11 mouse cellular contexts compared by ENCODE assay signal in the genomic region with DNA sequence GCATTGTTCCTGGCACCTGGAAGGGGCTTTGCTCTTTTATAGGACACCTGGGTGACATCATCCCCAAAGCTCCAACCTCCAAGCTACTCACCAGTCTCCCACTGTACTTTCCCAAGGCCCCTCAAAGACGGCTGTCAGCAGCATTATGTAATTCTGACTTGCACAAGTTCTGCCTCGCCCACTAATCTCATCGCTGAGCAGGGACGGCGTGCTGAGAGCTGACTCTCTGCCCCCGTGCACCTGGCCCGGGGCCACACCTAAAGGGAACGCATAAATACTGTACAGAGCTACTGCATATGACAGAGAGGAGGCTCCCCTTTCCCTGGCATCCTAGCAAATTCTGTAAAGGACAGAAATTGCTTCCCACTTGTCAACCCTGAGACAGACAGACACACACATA. TPM values are rescaled to one million over a fixed set of nuclear protein-coding genes. Genes with fewer than 3 reads are reported as not detected.
DNase-seq lines count a peak whose midpoint lies in the region; ATAC-seq lines count a peak whose summit lies in the region.
"Had no signal": no experiment of that assay in that cellular context is flagged by ENCODE, and none has a peak within 500 bp of the region (broad histone marks: within the 10 kb centered on the region; RNA-seq: fewer than 3 reads in every experiment).

No protein-coding gene starts in this region.

- WGBS in embryonic facial prominence, embryonic 15.5 days, result 44% methylated on average over 8 of the region's 8 CpGs

- peak overlapping the region; percentile 56; the same call in 1 of the 2 replicates for H3K27ac ChIP-seq in embryonic facial prominence, embryonic 15.5 days (replicated peaks)
- H3K27ac ChIP-seq: limb, embryonic 12.5 days had no signal

- DNase-seq in kidney, postnatal 14 days, result peak; percentile 31
- no peak for DNase-seq in kidney, adult 9 months
- peak; percentile 42 to 50 for DNase-seq in adrenal gland, postnatal 36 days
- DNase-seq in gastrocnemius, postnatal 10 days, result no peak
- DNase-seq: thymus, adult 18-20 months had no signal

- no peak for ATAC-seq in embryonic facial prominence, embryonic 15.5 days (ENCODE audit: insufficient number of reproducible peaks, low FRiP score, low TSS enrichment, low read depth)
- ATAC-seq in megakaryocyte progenitor cell, adult 5-6 weeks (replicated peaks; ENCODE audit: poor library complexity), result peak; percentile 12
- no peak for ATAC-seq in activated CD4-positive, CD25-positive, alpha-beta regulatory T cell, adult 4 months
- no peak for ATAC-seq in megakaryocyte-erythroid progenitor cell, adult 5-6 weeks (replicated peaks; ENCODE audit: low FRiP score, low TSS enrichment, poor library complexity, severe bottlenecking)

- peaks cover 61% of the 10 kb centered on the region for H3K4me1 ChIP-seq in embryonic facial prominence, embryonic 15.5 days

- no peak overlapping the region for H3K9ac ChIP-seq in embryonic facial prominence, embryonic 15.5 days
- H3K9ac ChIP-seq: limb, embryonic 12.5 days had no signal

- no peaks in the 10 kb centered on the region for H3K27me3 ChIP-seq in embryonic facial prominence, embryonic 15.5 days

- H3K4me3 ChIP-seq in embryonic facial prominence, embryonic 15.5 days (replicated peaks), result no peak overlapping the region
- H3K4me3 ChIP-seq: limb, embryonic 12.5 days had no signal

- no peaks in the 10 kb centered on the region for H3K9me3 ChIP-seq in embryonic facial prominence, embryonic 15.5 days (replicated peaks)
- H3K9me3 ChIP-seq: limb, embryonic 12.5 days had no signal

- H3K4me2 ChIP-seq in embryonic facial prominence, embryonic 15.5 days (replicated peaks), result 0 out of 2 replicates have a peak overlapping the region, but pooled peaks have one; percentile 6
- H3K4me2 ChIP-seq: limb, embryonic 12.5 days had no signal

- no peaks in the 10 kb centered on the region for H3K36me3 ChIP-seq in embryonic facial prominence, embryonic 15.5 days
- H3K36me3 ChIP-seq: G1E; limb, embryonic 12.5 days had no signal

RNA-seq across cellular contexts. Expression of gene Chst15, which starts 4.6 kb away (rescaled TPM):
- total RNA-seq in adrenal gland, postnatal 36 days (2021), result 10 to 100 TPM; 38.9 to 58.6 TPM
- 24.1 and 25.6 TPM in 2 replicates for polyA plus RNA-seq in embryonic facial prominence, embryonic 15.5 days (2015; fragmentation: Nextera tagmentation; extraction: Ambion mirVana)
- 8.6 and 11.5 TPM in 2 replicates for total RNA-seq in megakaryocyte progenitor cell, adult 5-6 weeks (2015)
- total RNA-seq in megakaryocyte progenitor cell, adult 5-6 weeks (2017), result 7.3 and 8.2 TPM in 2 replicates
- polyA plus RNA-seq in activated CD4-positive, CD25-positive, alpha-beta regulatory T cell, adult 4 months (2017; shearing (Covaris generic)), result 1 to 10 TPM; 2.1 to 4.0 TPM
- total RNA-seq in megakaryocyte-erythroid progenitor cell, adult 5-6 weeks (2014; fragmentation: Nextera tagmentation), result 16.0 and 18.4 TPM in 2 replicates
- 11.0 and 13.8 TPM in 2 replicates for total RNA-seq in megakaryocyte-erythroid progenitor cell, adult 5-6 weeks (2017)
- 10 to 100 TPM in 1 of 2 experiments, 1 to 10 TPM in 1; 8.8 to 10.2 TPM for total RNA-seq in gastrocnemius, postnatal 10 days (2021)
- polyA plus RNA-seq: G1E had no signal

Comparison
In these comparisons a context has a peak if more than half of its experiments do, and no peak if none do; other contexts are left out.
1. DNase-seq: peak in kidney, postnatal 14 days (single experiment) and adrenal gland, postnatal 36 days (2 of 2); none in kidney, adult 9 months (single experiment) and gastrocnemius, postnatal 10 days (single experiment).